Mouse (Mus musculus): Measurements from ENCODE around the gene Vmn1r191. TPM values are rescaled to one million over a fixed set of nuclear protein-coding genes. Genes with fewer than 3 reads are reported as not detected.
"Not testable (repeated sequence)": the region's sequence is repeated elsewhere in the genome, so short reads cannot be mapped to it uniquely, and the experiment has no call there.

Vmn1r191 gene
- polyA plus RNA-seq (2015; fragmentation: Nextera tagmentation; extraction: Ambion mirVana): not detected in 2 replicates

GRCm38 (mm10) chr13:22183869-22184268 lies at the start of gene Vmn1r191:
Gene Vmn1r191 (minus strand): TSS chr13:22183969.
- Histone ChIP-seq H3K4me1 (replicated peaks) (no peaks in the 10 kb centered on the region), H3K4me2 (no peak within 1 kb of the TSS), H3K9me3 (replicated peaks) (no peaks in the 10 kb centered on the region), H3K27ac (no peak within 1 kb of the TSS), H3K27me3 (no peaks in the 10 kb centered on the region), H3K9ac (no peak within 1 kb of the TSS), H3K4me3 (no peak within 1 kb of the TSS), H3K36me3 (no peaks in the 10 kb centered on the region)
- ATAC-seq (replicated peaks; ENCODE audit: insufficient number of reproducible peaks, insufficient read depth, low FRiP score, low read depth): no peak
- WGBS: 67% methylated on average over 1 of the region's 1 CpGs

GRCm38 (mm10) chr13:22223060-22223459 lies 39.3 kb upstream of the Vmn1r191 start, which contains the start of gene Vmn1r193:
Gene Vmn1r193 (minus strand): TSS chr13:22223160.
- not testable (repeated sequence) for H3K27me3 ChIP-seq; H3K9ac ChIP-seq; ATAC-seq (replicated peaks; ENCODE audit: insufficient number of reproducible peaks, insufficient read depth, low FRiP score, low read depth); H3K36me3 ChIP-seq; H3K4me3 ChIP-seq; H3K27ac ChIP-seq; H3K9me3 ChIP-seq (replicated peaks); H3K4me2 ChIP-seq; H3K4me1 ChIP-seq (replicated peaks)
- WGBS: 71% methylated on average over 1 of the region's 1 CpGs

- not testable (repeated sequence) for ATAC-seq (replicated peaks; ENCODE audit: insufficient number of reproducible peaks, insufficient read depth, low FRiP score, low read depth); H3K4me3 ChIP-seq; H3K27ac ChIP-seq; H3K9ac ChIP-seq; H3K36me3 ChIP-seq; H3K9me3 ChIP-seq (replicated peaks); H3K4me1 ChIP-seq (replicated peaks); H3K4me2 ChIP-seq; H3K27me3 ChIP-seq
- 68% methylated on average over 3 of the region's 3 CpGs for WGBS
Observed at GRCm38 (mm10) chr13:22192756-22193155, 9.0 kb upstream of the Vmn1r191 start.

GRCm38 (mm10) chr13:22191041-22191440 lies 7.3 kb upstream of the Vmn1r191 start, which contains the start of gene Vmn1r192:
Gene Vmn1r192 (minus strand): TSS chr13:22191141.
- Histone ChIP-seq H3K4me1 (replicated peaks) (no peaks in the 10 kb centered on the region), H3K9ac (no peak within 1 kb of the TSS), H3K27me3 (no peaks in the 10 kb centered on the region), H3K9me3 (replicated peaks) (no peaks in the 10 kb centered on the region), H3K36me3 (no peaks in the 10 kb centered on the region), H3K4me3 (no peak within 1 kb of the TSS), H3K4me2 (no peak within 1 kb of the TSS), H3K27ac (no peak within 1 kb of the TSS)
- ATAC-seq (replicated peaks; ENCODE audit: insufficient number of reproducible peaks, insufficient read depth, low FRiP score, low read depth): no peak

- Histone ChIP-seq H3K4me1 (replicated peaks) (no peaks in the 10 kb centered on the region), H3K4me2 (no peak overlapping the region), H3K4me3 (no peak overlapping the region), H3K9me3 (replicated peaks) (no peaks in the 10 kb centered on the region), H3K27me3 (no peaks in the 10 kb centered on the region), H3K36me3 (no peaks in the 10 kb centered on the region), H3K9ac (no peak overlapping the region), H3K27ac (no peak overlapping the region)
- no peak for ATAC-seq (replicated peaks; ENCODE audit: insufficient number of reproducible peaks, insufficient read depth, low FRiP score, low read depth)
- 71% methylated on average over 2 of the region's 2 CpGs for WGBS
Observed at GRCm38 (mm10) chr13:22190385-22190784, 6.6 kb upstream of the Vmn1r191 start.

- no peaks in the 10 kb centered on the region for H3K27me3 ChIP-seq
- H3K4me3 ChIP-seq: no peak overlapping the region
- 71% methylated on average over 2 of the region's 2 CpGs for WGBS
- H3K27ac ChIP-seq: no peak overlapping the region
- no peak overlapping the region for H3K4me2 ChIP-seq
- ATAC-seq (replicated peaks; ENCODE audit: insufficient number of reproducible peaks, insufficient read depth, low FRiP score, low read depth): no peak
- H3K4me1 ChIP-seq (replicated peaks): no peaks in the 10 kb centered on the region
- H3K9ac ChIP-seq: no peak overlapping the region
- H3K36me3 ChIP-seq: no peaks in the 10 kb centered on the region
- no peaks in the 10 kb centered on the region for H3K9me3 ChIP-seq (replicated peaks)
Observed at GRCm38 (mm10) chr13:22189313-22189712, 5.5 kb upstream of the Vmn1r191 start.

GRCm38 (mm10) chr13:22168416-22168815 lies 15.4 kb downstream of the Vmn1r191 start:
- WGBS: 87% methylated on average over 15 of the region's 15 CpGs
- no peak overlapping the region for H3K4me3 ChIP-seq
- no peaks in the 10 kb centered on the region for H3K27me3 ChIP-seq
- no peaks in the 10 kb centered on the region for H3K4me1 ChIP-seq (replicated peaks)
- no peak overlapping the region for H3K9ac ChIP-seq
- no peak overlapping the region for H3K4me2 ChIP-seq
- peaks cover 4% of the 10 kb centered on the region; the same call in 1 of the 2 replicates for H3K9me3 ChIP-seq (replicated peaks)
- no peak overlapping the region for H3K27ac ChIP-seq
- ATAC-seq (replicated peaks; ENCODE audit: insufficient number of reproducible peaks, insufficient read depth, low FRiP score, low read depth): no peak
- H3K36me3 ChIP-seq: no peaks in the 10 kb centered on the region

GRCm38 (mm10) chr13:22136495-22137293 lies 47.1 kb downstream of the Vmn1r191 start:
- not testable (repeated sequence) for H3K4me3 ChIP-seq; ATAC-seq (replicated peaks; ENCODE audit: insufficient number of reproducible peaks, insufficient read depth, low FRiP score, low read depth)
- WGBS: 60% methylated on average over 5 of the region's 5 CpGs

More at GRCm38 (mm10) chr13:22136495-22137293, 47.1 kb downstream of the Vmn1r191 start:
- not testable (repeated sequence) for H3K27ac ChIP-seq; H3K4me2 ChIP-seq; H3K4me1 ChIP-seq (replicated peaks); H3K9me3 ChIP-seq (replicated peaks); H3K36me3 ChIP-seq; H3K9ac ChIP-seq; H3K27me3 ChIP-seq

Small RNA genes lying within 50 kb of the gene (microRNA-seq; reads per million reads assigned to microRNA genes)
- gene Gm23282: not detected
- not detected for gene Gm25084

Other genes with a start within 250 kb of the Vmn1r191 start
- gene Zfp184, start 238.9 kb downstream of the Vmn1r191 start, polyA plus RNA-seq (2015; fragmentation: Nextera tagmentation; extraction: Ambion mirVana): 3.8 and 5.1 TPM in 2 replicates
- gene Pom121l2, start 202.8 kb downstream of the Vmn1r191 start, polyA plus RNA-seq (2015; fragmentation: Nextera tagmentation; extraction: Ambion mirVana): not detected in 2 replicates
- gene Prss16, start 174.2 kb downstream of the Vmn1r191 start, polyA plus RNA-seq (2015; fragmentation: Nextera tagmentation; extraction: Ambion mirVana): 9.5 and 113 TPM in 2 replicates
- gene Hist1h2ah, start 148.4 kb downstream of the Vmn1r191 start, polyA plus RNA-seq (2015; fragmentation: Nextera tagmentation; extraction: Ambion mirVana): 3.5 TPM in 1 of 2 replicates, not detected in the other
- gene Hist1h2bk, start 148.1 kb downstream of the Vmn1r191 start, polyA plus RNA-seq (2015; fragmentation: Nextera tagmentation; extraction: Ambion mirVana): 1.6 and 1.7 TPM in 2 replicates
- 8.6 and 12.1 TPM in 2 replicates for gene Hist1h4i, start 142.6 kb downstream of the Vmn1r191 start, polyA plus RNA-seq (2015; fragmentation: Nextera tagmentation; extraction: Ambion mirVana)
- gene Hist1h2ag, start 141.0 kb downstream of the Vmn1r191 start, polyA plus RNA-seq (2015; fragmentation: Nextera tagmentation; extraction: Ambion mirVana): 11.2 and 12.4 TPM in 2 replicates
- 2.8 and 5.8 TPM in 2 replicates for gene Hist1h2bj, start 140.8 kb downstream of the Vmn1r191 start, polyA plus RNA-seq (2015; fragmentation: Nextera tagmentation; extraction: Ambion mirVana)
- gene Vmn1r188, start 99.5 kb downstream of the Vmn1r191 start, polyA plus RNA-seq (2015; fragmentation: Nextera tagmentation; extraction: Ambion mirVana): not detected in 2 replicates
- not detected in 2 replicates for gene Vmn1r189, start 78.1 kb downstream of the Vmn1r191 start, polyA plus RNA-seq (2015; fragmentation: Nextera tagmentation; extraction: Ambion mirVana)
- gene Vmn1r192, start 7.2 kb upstream of the Vmn1r191 start, polyA plus RNA-seq (2015; fragmentation: Nextera tagmentation; extraction: Ambion mirVana): not detected in 2 replicates
- not detected in 2 replicates for gene Vmn1r193, start 39.2 kb upstream of the Vmn1r191 start, polyA plus RNA-seq (2015; fragmentation: Nextera tagmentation; extraction: Ambion mirVana)
- not detected in 2 replicates for gene Vmn1r194, start 60.2 kb upstream of the Vmn1r191 start, polyA plus RNA-seq (2015; fragmentation: Nextera tagmentation; extraction: Ambion mirVana)
- not detected in 2 replicates for gene Vmn1r195, start 86.6 kb upstream of the Vmn1r191 start, polyA plus RNA-seq (2015; fragmentation: Nextera tagmentation; extraction: Ambion mirVana)
- not detected in 2 replicates for gene Vmn1r196, start 106.0 kb upstream of the Vmn1r191 start, polyA plus RNA-seq (2015; fragmentation: Nextera tagmentation; extraction: Ambion mirVana)
- gene Vmn1r197, start 140.6 kb upstream of the Vmn1r191 start, polyA plus RNA-seq (2015; fragmentation: Nextera tagmentation; extraction: Ambion mirVana): not detected in 2 replicates
- not detected in 2 replicates for gene Vmn1r198, start 166.4 kb upstream of the Vmn1r191 start, polyA plus RNA-seq (2015; fragmentation: Nextera tagmentation; extraction: Ambion mirVana)
- not detected in 2 replicates for gene Vmn1r199, start 195.8 kb upstream of the Vmn1r191 start, polyA plus RNA-seq (2015; fragmentation: Nextera tagmentation; extraction: Ambion mirVana)
- gene Vmn1r200, start 206.4 kb upstream of the Vmn1r191 start, polyA plus RNA-seq (2015; fragmentation: Nextera tagmentation; extraction: Ambion mirVana): not detected in 2 replicates

Measured in heart, embryonic 15.5 days (tissue).